Mouse (Mus musculus) G1E (cell line): ENCODE data around the gene Hoxd8.

Experiments
- CTCF ChIP-seq: IDR thresholded peaks from 2 replicates; pipeline ENCODE4 v1.5.1; 2012; ENCODE audit warnings: low read depth, low read length, inconsistent platforms, mixed read lengths
- GATA1 ChIP-seq: IDR thresholded peaks from 2 replicates; pipeline ENCODE4 v1.6.1; 2012; ENCODE audit warnings: borderline replicate concordance, low read length, inconsistent platforms, mixed read lengths
- POLR2AphosphoS5 ChIP-seq: IDR thresholded peaks from 2 replicates; pipeline ENCODE4 v1.6.1; 2012; ENCODE audit warnings: low read depth, low read length, inconsistent platforms; ENCODE audit not compliant: insufficient replicate concordance
- TAL1 ChIP-seq: conservative IDR thresholded peaks from 2 replicates; pipeline ENCODE4 v1.6.1; 2012; ENCODE audit warnings: low read depth, low read length, inconsistent platforms, mixed read lengths

GRCm38 (mm10) chr2:74706393-74706960 is 2.1 kb downstream of the Hoxd8 start:
- TF ChIP-seq CTCF, result no peak
- no peak for TF ChIP-seq GATA1
- no peak for TF ChIP-seq TAL1
- TF ChIP-seq POLR2AphosphoS5, result no peak
